Mouse (Mus musculus) liver, embryonic 15.5 days (tissue): Measurements from ENCODE around the gene Itpr2. TPM values are rescaled to one million over a fixed set of nuclear protein-coding genes. Genes with fewer than 3 reads are reported as not detected.

Experiments used
- ATAC-seq: fragments of 200-750 bp; cut with Nextera tagmentation; 2 replicates; pipeline ENCODE4 v1.8.0; 2017; ENCODE audit warnings: moderate number of reproducible peaks, mild to moderate bottlenecking, moderate library complexity; ENCODE audit not compliant: insufficient read depth
- H3K27ac ChIP-seq: fragments of 300-500 bp; sonication (generic); replicated peaks from 2 replicates; pipeline ENCODE4 v1.5.1; 2015; ENCODE audit warnings: mild to moderate bottlenecking, inconsistent platforms
- H3K27me3 ChIP-seq: fragments of 300-500 bp; sonication (generic); 2 replicates; pipeline ENCODE4 v1.6.1; 2015; ENCODE audit warnings: mild to moderate bottlenecking, inconsistent platforms
- H3K36me3 ChIP-seq: fragments of 300-500 bp; sonication (generic); replicated peaks from 2 replicates; pipeline ENCODE4 v1.6.1; 2015; ENCODE audit warnings: moderate library complexity, mild to moderate bottlenecking, inconsistent platforms
- H3K4me1 ChIP-seq: fragments of 300-500 bp; sonication (generic); replicated peaks from 2 replicates; pipeline ENCODE4 v1.6.1; 2015; ENCODE audit warnings: inconsistent platforms
- H3K4me2 ChIP-seq: fragments of 300-500 bp; sonication (generic); 2 replicates; pipeline ENCODE4 v1.6.1; 2015; ENCODE audit warnings: moderate library complexity, mild to moderate bottlenecking, inconsistent platforms
- H3K4me3 ChIP-seq: fragments of 300-500 bp; sonication (generic); replicated peaks from 2 replicates; pipeline ENCODE4 v1.5.1; 2015; ENCODE audit warnings: mild to moderate bottlenecking, inconsistent platforms
- H3K9ac ChIP-seq: fragments of 300-500 bp; sonication (generic); 2 replicates; pipeline ENCODE4 v1.6.1; 2015; ENCODE audit warnings: moderate library complexity, mild to moderate bottlenecking, inconsistent platforms
- H3K9me3 ChIP-seq: fragments of 300-500 bp; sonication (generic); replicated peaks from 2 replicates; pipeline ENCODE4 v1.6.1; 2016; ENCODE audit warnings: inconsistent platforms
- WGBS: fragments of 180-500 bp; shearing (Covaris S2); methylation state at CpG from one replicate; pipeline ENCODE4 v1.1.7; 2015; ENCODE audit warnings: mixed read lengths; ENCODE audit not compliant: insufficient replicate concordance; 5-methylcytosine and 5-hydroxymethylcytosine counted together
- polyA plus RNA-seq: library from polyadenylated mRNA; unstranded; fragments of >200 nt; fragmentation: Nextera tagmentation; extraction: Ambion mirVana; gene quantifications from 2 replicates; pipeline ENCODE4 v1.2.1, GENCODE M21; 2015

Gene Itpr2
- polyA plus RNA-seq, 1 experiment from 2014 or later = 4.2 TPM

DNA sequence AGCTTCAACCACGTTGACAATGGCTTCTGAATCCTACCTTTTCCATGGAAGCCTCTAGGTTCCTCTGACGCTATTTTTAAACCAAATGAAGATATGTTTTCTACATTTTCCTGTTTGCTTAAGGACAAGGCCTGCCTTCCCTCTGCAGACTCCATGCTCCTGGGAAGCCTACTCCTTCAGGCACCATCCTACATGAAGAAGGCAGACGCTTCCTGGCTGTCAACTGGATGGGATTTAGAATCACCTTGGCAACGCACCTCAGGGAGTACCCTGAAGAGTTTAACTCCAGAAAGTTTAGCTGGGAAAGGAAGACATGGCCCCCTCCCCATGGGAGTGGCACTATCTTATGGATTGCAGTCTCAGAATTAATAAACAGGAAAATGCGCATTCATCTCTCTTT, 259.0 kb downstream of the Itpr2 start:
- Histone ChIP-seq H3K4me1 (peaks cover 9% of the 10 kb centered on the region), H3K4me3 (no peak overlapping the region), H3K27ac (no peak overlapping the region), H3K4me2 (no peak overlapping the region), H3K9me3 (no peaks in the 10 kb centered on the region), H3K36me3 (no peaks in the 10 kb centered on the region), H3K27me3 (no peaks in the 10 kb centered on the region), H3K9ac (no peak overlapping the region)
- WGBS = 68% methylated on average over 5 of the region's 5 CpGs
- ATAC-seq = no peak

DNA sequence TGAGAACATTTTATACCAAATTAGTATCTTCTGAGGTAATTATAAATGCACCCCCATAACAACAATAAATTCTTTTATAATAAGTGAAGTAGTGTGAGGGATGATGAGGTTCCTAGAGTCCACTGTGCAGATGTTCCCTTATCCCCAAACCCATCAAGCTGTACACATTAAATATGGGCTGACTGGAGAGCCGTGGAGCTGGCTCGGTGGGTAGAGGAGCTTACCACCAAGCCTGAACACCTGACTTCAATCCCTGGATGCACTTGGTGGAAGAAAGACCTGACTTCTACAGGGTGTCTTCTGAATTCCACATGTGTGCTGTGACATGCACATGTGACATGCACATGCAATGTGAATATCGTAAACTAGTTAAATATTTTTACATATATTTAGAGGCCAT, 260.7 kb downstream of the Itpr2 start:
- Histone ChIP-seq H3K4me3 (no peak overlapping the region), H3K9me3 (no peaks in the 10 kb centered on the region), H3K27ac (no peak overlapping the region), H3K27me3 (no peaks in the 10 kb centered on the region), H3K36me3 (no peaks in the 10 kb centered on the region), H3K9ac (no peak overlapping the region), H3K4me1 (no peaks in the 10 kb centered on the region), H3K4me2 (no peak overlapping the region)
- no peak for ATAC-seq
- WGBS = 79% methylated on average over 3 of the region's 3 CpGs

DNA sequence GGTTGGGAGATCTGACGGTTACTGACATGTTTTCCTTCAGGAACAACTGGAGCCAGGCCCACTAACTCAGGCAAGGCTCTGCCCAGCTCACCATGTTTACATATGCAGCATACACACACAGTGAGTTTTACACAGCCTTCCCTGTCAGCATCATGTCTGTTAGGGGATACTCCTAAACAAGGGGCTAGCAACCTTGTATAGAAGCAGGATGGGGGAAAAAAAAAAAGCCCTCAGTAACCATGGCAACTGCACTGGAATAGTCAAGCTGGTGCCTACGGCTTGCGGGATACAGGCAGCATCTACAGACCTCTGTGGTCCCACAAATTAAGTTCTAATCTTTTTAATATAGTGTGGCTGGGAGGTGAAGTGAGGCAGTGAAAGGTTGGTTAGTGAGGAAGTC, 266.9 kb downstream of the Itpr2 start:
- H3K4me1 ChIP-seq = peaks cover 18% of the 10 kb centered on the region
- H3K27ac ChIP-seq = no peak overlapping the region
- H3K4me2 ChIP-seq = no peak overlapping the region
- WGBS = 87% methylated on average over 3 of the region's 3 CpGs
- no peaks in the 10 kb centered on the region for H3K27me3 ChIP-seq
- H3K4me3 ChIP-seq = no peak overlapping the region
- no peak for ATAC-seq
- H3K9me3 ChIP-seq = no peaks in the 10 kb centered on the region
- no peak overlapping the region for H3K9ac ChIP-seq
- peaks cover 16% of the 10 kb centered on the region for H3K36me3 ChIP-seq

DNA sequence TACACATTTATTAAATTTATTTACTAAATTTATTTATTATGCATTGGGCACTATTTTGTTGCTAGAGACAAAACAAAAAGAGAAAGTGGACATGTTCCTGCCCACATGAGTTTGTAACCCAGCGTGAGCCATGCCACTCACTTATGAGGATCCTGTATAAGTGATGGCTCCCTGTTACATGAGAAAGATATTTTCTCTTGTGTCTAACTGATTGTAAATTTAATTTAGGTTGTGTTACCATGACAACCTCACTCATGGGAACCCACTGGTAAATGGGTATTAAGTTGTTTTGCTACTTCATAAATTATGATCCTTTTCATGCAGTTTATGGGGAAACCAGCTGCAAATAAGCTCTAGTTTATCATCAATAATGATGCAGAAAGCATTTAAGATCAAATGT, 267.6 kb downstream of the Itpr2 start:
- no peak for ATAC-seq
- no peak overlapping the region for H3K4me3 ChIP-seq
- peaks cover 25% of the 10 kb centered on the region for H3K4me1 ChIP-seq
- no peak overlapping the region for H3K4me2 ChIP-seq
- WGBS = 81% methylated on average over 1 of the region's 1 CpGs
- H3K9me3 ChIP-seq = no peaks in the 10 kb centered on the region
- H3K9ac ChIP-seq = no peak overlapping the region
- no peak overlapping the region for H3K27ac ChIP-seq
- H3K36me3 ChIP-seq = peaks cover 18% of the 10 kb centered on the region
- H3K27me3 ChIP-seq = no peaks in the 10 kb centered on the region

DNA sequence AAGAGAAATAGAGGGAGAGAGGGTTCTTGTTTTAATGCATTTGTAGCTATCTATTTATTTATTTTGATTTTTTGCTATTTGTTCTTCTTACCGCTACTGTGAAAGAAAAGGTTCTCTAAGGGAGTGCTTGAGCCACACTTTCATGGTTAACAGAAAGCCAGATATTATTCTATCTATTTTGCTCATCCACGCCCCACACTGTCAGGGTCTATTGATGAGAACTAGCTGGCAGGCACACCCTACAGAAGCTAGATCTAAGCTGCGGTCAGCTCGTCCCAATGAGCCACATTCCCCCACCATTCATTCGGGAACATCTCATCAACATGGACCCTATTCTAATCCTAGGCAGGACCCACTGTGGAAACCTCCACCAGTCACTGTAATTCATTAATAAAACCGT, 271.1 kb downstream of the Itpr2 start:
- Histone ChIP-seq H3K4me2 (peak overlapping the region; percentile 73), H3K9ac (no peak overlapping the region), H3K27ac (peak overlapping the region; percentile 90), H3K4me3 (no peak overlapping the region), H3K4me1 (peaks cover 52% of the 10 kb centered on the region), H3K36me3 (peaks cover 49% of the 10 kb centered on the region), H3K9me3 (no peaks in the 10 kb centered on the region), H3K27me3 (no peaks in the 10 kb centered on the region)
- WGBS = 47% methylated on average over 6 of the region's 6 CpGs
- peak; percentile 78 for ATAC-seq

DNA sequence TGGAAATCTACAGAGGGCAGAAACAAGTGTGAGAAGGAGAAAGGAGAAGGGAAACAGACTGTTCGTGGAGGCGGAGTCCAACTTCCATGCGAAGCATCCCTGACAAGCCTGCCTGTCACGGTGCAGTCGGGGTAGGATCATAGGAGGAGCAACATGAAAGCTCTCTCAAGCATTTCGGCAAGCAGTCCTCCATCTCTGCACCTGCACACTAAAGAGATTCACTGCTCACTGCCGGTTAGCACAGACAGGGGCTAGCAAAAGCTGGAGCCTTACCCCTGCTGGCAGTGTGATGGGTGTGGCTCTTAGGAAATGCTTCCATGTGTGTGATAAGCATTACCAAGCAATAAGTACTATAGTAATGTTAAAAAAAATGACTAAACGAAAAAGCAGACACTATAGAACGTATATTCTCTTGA, 271.6 kb downstream of the Itpr2 start:
- peaks cover 54% of the 10 kb centered on the region for H3K36me3 ChIP-seq
- H3K9me3 ChIP-seq = no peaks in the 10 kb centered on the region
- no peaks in the 10 kb centered on the region for H3K27me3 ChIP-seq
- H3K27ac ChIP-seq = peak overlapping the region; percentile 90
- peak overlapping the region; percentile 41 for H3K9ac ChIP-seq
- H3K4me3 ChIP-seq = peak overlapping the region; percentile 40
- H3K4me2 ChIP-seq = peak overlapping the region; percentile 73
- ATAC-seq = peak; percentile 92
- 23% methylated on average over 9 of the region's 9 CpGs for WGBS
- H3K4me1 ChIP-seq = peaks cover 52% of the 10 kb centered on the region

DNA sequence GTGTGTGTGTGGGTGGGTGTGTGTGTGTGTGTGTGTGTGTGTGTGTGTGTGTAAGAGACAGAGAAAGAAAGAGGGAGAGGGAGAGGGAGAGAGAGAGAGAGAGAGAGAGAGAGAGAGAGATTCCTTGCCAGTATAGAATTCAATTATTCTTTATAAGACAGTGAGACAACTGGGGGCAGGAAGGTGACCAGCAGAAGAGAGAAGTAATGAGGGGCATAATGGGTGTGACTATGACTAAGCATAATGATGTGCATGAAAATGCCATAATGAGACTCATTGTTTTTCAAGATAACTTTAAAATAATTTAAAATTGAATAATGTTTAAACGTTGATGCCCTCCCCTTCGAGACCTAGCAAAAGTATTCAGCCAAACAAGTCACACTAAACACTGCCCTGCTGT, 272.1 kb downstream of the Itpr2 start:
- Histone ChIP-seq H3K4me1 (peaks cover 52% of the 10 kb centered on the region), H3K27ac (peak overlapping the region; percentile 90), H3K36me3 (peaks cover 56% of the 10 kb centered on the region), H3K9me3 (no peaks in the 10 kb centered on the region), H3K4me2 (peak overlapping the region; percentile 73), H3K27me3 (no peaks in the 10 kb centered on the region), H3K9ac (peak overlapping the region; percentile 41), H3K4me3 (peak overlapping the region; percentile 40)
- 32% methylated on average over 2 of the region's 2 CpGs for WGBS
- ATAC-seq = peak; percentile 54

DNA sequence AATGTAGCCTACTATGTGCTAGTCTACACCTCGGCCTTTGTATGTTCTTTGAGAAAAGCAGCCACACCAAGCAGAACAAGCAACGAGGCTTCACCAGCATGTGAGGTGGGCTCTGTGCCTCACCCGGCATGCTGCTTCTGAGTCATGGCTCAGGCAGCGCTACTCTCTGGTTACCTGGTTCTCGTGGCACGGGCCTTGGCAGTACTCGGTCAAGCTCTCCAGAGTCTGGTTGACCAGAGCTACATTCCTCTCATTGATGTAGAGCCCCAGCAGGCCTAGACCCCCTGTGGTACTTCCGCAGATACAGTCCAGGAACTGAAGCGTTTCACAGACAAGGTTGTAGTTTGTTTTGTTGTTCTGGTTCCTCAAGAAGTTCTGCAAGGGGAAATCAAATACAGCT, 272.5 kb downstream of the Itpr2 start:
- Histone ChIP-seq H3K27me3 (no peaks in the 10 kb centered on the region), H3K36me3 (peaks cover 56% of the 10 kb centered on the region), H3K4me3 (no peak overlapping the region), H3K9ac (no peak overlapping the region), H3K27ac (peak overlapping the region; percentile 90), H3K4me2 (peak overlapping the region; percentile 73; the same call in 1 of the 2 replicates), H3K4me1 (peaks cover 52% of the 10 kb centered on the region), H3K9me3 (no peaks in the 10 kb centered on the region)
- ATAC-seq = no peak
- 80% methylated on average over 9 of the region's 9 CpGs for WGBS

DNA sequence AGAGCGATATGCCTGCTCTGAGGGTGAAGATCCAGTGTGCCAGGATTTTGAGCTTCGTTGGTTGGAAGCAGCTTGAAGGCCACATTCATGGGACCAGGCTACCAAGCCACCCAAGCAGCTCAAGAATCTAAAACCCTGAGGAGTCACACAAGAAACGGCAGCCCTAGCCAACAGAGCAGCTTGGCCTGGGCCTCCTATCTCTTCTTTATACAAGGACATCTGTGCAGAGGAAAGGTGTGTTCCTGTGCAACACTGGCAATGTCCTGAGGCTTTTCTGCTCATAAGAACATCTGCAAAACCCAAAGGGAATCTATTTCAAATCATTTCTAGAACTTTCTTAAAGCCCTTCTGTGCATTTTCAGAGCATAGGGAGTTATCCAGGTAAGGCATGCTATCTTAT, 274.0 kb downstream of the Itpr2 start:
- ATAC-seq = 0 out of 2 replicates have a peak, but pooled peaks have one; percentile 30
- Histone ChIP-seq H3K4me2 (peak overlapping the region; percentile 36), H3K4me1 (peaks cover 61% of the 10 kb centered on the region)

DNA sequence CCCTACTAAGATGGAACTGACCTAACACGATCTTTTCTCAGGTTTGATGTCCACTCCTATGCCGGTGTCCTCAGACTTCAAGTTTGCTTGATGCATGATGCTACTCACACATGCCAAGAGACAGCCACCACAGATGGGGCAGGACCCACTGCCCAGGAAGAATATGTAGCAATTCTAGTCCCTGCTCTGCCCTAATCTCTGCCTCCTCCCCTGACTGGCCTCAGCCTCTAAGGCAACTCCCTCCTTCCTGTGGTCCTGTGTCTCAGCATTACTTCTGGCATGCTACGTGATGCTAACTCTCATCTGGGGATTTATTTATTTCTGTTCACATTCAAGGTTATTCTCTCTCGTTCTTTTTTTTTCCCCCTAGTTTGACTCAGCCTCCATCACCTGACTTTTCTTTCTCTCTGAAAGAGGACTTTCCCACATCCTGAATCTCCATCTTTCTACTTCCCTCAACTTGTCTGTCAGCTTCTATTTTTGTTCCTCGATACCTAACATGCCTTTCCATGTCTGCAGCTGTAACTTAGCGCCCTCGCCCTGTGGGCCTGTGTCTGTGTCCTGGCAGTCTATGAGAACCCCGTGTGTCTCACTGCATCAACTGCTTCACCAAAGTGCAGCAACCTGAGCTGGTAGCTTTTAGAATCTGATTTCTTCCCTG, 279.5 kb downstream of the Itpr2 start:
- Histone ChIP-seq H3K4me1 (peaks cover 50% of the 10 kb centered on the region), H3K27ac (peak overlapping the region; percentile 84), H3K4me3 (peak overlapping the region; percentile 68), H3K9ac (peak overlapping the region; percentile 63), H3K9me3 (no peaks in the 10 kb centered on the region), H3K27me3 (no peaks in the 10 kb centered on the region), H3K4me2 (peak overlapping the region; percentile 83), H3K36me3 (peaks cover 42% of the 10 kb centered on the region)
- ATAC-seq = peak; percentile 31
- WGBS = 33% methylated on average over 8 of the region's 8 CpGs

More for the DNA sequence above, 274.0 kb downstream of the Itpr2 start:
- Histone ChIP-seq H3K27ac (peak overlapping the region; percentile 59; the same call in 1 of the 2 replicates), H3K4me3 (no peak overlapping the region), H3K27me3 (no peaks in the 10 kb centered on the region), H3K36me3 (peaks cover 67% of the 10 kb centered on the region), H3K9ac (peak overlapping the region; percentile 25; the same call in 1 of the 2 replicates), H3K9me3 (no peaks in the 10 kb centered on the region)
- WGBS = 64% methylated on average over 3 of the region's 3 CpGs

DNA sequence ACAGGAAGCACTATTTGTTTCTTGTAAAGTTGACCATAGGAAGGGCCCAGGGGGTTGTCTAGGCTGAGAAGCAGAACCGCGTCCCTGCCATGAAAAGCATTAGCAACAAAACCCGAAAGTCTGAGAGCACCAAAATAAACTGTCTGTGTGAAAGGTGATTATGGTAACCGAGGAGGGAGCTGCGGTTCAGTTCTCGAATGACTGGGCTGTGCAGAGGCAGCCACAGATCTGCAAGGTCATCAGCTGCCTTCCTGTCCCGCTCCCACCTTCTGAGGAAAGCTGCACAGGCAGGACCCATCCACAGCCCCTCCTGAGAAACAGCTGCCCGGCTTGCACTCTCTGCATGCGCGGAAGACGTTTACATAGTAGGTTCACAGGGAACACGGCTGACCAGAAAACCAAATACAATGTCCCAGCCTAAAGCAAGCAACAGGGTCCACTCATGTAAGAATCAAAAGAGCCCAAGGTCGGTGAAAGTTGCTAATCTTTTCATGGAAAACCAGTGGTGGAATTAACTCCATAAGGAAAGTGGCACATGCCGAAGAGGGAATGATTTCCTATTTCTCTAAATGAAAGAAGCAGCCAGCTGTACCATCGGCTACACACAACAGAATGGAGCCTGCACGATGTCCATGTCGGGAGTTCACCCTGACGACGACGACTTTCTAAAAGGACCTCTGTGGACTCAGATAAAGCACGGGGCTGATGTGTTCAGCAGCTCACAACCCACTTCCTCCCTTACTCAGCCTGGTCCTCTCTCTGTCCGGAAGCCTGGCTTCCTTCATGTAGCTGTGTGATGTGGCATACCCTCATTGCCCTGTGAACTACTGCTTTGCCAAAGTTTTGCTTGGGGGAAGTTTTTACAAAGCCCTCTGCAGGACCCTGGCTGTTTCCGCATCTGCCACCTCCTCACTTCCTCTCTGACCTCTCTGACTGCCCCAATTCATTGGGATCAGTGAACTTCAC, 280.4 kb downstream of the Itpr2 start:
- peak overlapping the region; percentile 68 for H3K4me3 ChIP-seq
- peaks cover 34% of the 10 kb centered on the region for H3K36me3 ChIP-seq
- peak overlapping the region; percentile 84 for H3K27ac ChIP-seq
- H3K4me1 ChIP-seq = peaks cover 45% of the 10 kb centered on the region
- 10% methylated on average over 23 of the region's 23 CpGs for WGBS
- peak overlapping the region; percentile 83 for H3K4me2 ChIP-seq
- H3K27me3 ChIP-seq = no peaks in the 10 kb centered on the region
- H3K9ac ChIP-seq = peak overlapping the region; percentile 63
- peak; percentile 70 for ATAC-seq
- H3K9me3 ChIP-seq = no peaks in the 10 kb centered on the region
